Mouse (Mus musculus) B cell, adult 67 days (primary cell): ENCODE results near the gene Srebf1. TPM values are rescaled to one million over a fixed set of nuclear protein-coding genes. Genes with fewer than 3 reads are reported as not detected.

Source experiments
- total RNA-seq, 2 experiments: library from RNA; stranded (reverse); gene quantifications; 4 replicates each; pipeline ENCODE4 v1.2.4; 2023

Gene Srebf1
- total RNA-seq: 100 to 1,000 TPM; 123 to 125 TPM

DNA sequence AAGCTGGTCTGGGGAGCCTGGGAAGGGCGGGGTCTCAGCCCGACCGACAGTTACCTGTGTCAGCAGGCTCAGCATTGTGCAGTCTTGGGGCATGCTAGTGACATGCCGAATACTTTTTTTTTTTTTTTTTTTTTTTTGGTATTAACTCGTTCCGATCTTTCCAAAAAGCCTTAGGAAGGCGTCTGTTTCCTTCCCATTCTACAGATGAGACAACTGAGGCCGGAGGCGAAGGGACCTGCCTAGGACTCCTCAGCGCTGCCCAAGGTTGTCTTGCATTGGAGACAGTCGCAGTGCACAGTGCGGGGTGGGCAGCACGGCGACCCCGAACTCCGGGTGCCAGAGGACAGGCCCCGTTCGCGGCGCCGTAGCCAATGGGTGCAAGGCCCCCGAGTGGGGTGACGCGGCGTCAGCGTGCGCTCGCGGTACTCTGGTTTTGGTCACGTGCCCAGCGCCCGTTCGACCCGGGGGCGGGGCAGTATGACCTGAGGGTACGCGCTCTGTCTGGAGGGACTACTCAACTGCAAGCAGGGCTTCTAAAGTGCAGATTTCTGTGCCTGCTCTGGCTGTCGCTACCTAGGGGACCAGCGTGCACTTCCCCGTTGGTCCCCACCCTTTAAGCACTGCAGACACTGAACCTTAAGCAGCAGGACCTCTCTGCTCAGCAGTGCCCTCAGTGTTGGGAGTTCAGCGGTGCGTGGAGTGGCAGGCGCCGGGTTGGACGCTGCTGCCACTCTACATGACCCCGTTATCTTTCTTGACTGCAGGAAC lies at the start of gene Srebf1:
TSS of gene Srebf1 (minus strand) at position 113 of the 768 bp plus-strand sequence.

Other genes starting within 250 kb of the Srebf1 start
- gene Pemt, start 176.1 kb downstream of the Srebf1 start, total RNA-seq: 1 to 10 TPM; 2.6 to 2.8 TPM
- 10 to 100 TPM; 37.5 to 60.5 TPM for gene Rai1, start 117.6 kb downstream of the Srebf1 start, total RNA-seq
- gene Tom1l2, start 130.3 kb upstream of the Srebf1 start, total RNA-seq: 10 to 100 TPM; 30.2 to 37.3 TPM
- gene Drc3, start 130.7 kb upstream of the Srebf1 start, total RNA-seq: 1 to 10 TPM in 1 of 2 experiments, not detected in 1; 1.2 TPM
- gene Gid4, start 194.6 kb upstream of the Srebf1 start, total RNA-seq: 10 to 100 TPM; 22.8 TPM
- gene Atpaf2, start 195.9 kb upstream of the Srebf1 start, total RNA-seq: 10 to 100 TPM; 25.5 to 36.5 TPM
- gene Drg2, start 232.0 kb upstream of the Srebf1 start, total RNA-seq: 10 to 100 TPM; 66.7 to 73.7 TPM
- 1 to 10 TPM in 1 of 2 experiments, under 1 TPM in 1; 0.83 to 1.0 TPM for gene Myo15, start 246.8 kb upstream of the Srebf1 start, total RNA-seq